Mouse (Mus musculus) v-Abl transformed pro-B cells (cell line): Measurements from ENCODE around the gene Gpx6.

ENCODE experiments used
- in situ Hi-C, 2 experiments: fragments of 400-800 bp; cut with MboI; formaldehyde crosslinking; loops; one replicate each; pipeline ENCODE4 v1.15.1; 2025; ENCODE audit not compliant: unreplicated experiment in 2 of 2

Gpx6 gene

DNA sequence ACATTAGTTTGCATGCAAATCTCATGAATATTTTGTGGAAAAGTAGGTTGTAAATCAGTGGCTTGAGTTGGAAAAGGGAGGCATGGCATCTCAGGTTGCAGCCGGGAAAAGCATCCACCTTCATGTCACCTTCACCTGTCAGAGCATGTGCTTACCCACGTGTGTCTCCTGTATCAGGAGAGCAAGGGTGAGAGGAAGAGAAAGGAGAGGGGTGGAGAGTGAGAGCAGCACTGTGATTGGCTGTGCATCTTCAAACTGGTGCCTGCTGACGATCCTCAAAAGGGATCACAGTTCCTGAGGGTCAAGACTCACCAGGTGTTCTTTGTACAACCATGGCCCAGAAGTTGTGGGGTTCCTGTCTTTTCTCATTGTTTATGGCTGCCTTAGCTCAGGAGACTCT is at the start of gene Gpx6:
TSS of gene Gpx6 (plus strand) at position 200 of the 400 bp plus-strand sequence.
- in situ Hi-C loops, result no loop called here

- in situ Hi-C loops, result no loop called here
Observed at GRCm38 (mm10) chr13:21262787-21263461, 49.0 kb upstream of the Gpx6 start.

- in situ Hi-C loops, result no loop called here
Observed at GRCm38 (mm10) chr13:21263910-21264309, 48.0 kb upstream of the Gpx6 start.

DNA sequence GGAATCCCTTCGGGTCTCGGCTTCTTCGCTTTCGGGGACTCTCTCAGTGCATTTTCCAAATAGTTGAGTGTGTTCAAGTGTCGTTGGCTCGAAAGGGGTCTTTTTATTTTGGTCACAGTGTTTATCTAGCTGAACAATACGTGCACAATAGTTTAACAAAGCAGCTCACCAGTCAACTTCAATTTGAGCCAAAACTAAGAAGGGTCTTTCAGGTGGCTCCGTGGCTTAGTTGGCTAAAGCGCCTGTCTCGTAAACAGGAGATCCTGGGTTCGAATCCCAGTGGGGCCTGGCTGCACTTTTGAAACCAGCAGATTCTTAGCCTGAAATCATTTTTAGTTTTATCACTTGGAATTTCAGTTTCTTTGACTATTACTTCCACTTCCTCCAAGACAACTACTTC is 47.6 kb upstream of the Gpx6 start:
- in situ Hi-C loops, result no loop called here

DNA sequence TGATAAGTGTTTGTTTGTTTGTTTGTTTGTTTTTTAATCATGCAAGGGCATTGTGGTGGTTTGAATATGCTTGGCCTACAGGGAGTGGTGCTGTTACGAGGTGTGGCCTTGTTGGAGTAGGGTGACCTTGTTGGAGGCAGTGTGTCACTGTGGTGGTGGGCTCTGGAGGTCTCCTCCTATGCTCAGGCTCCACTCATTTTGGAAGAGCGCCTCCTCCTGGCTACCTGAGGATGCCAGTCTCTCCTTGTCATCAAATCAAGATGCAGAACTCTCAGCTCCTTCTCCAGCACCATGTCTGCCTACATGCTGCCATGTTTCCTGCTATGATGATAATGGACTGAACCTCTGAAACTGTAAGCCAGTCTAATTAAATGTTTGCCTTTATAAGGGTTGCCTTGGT is 46.2 kb upstream of the Gpx6 start:
- in situ Hi-C loops, result no loop called here

DNA sequence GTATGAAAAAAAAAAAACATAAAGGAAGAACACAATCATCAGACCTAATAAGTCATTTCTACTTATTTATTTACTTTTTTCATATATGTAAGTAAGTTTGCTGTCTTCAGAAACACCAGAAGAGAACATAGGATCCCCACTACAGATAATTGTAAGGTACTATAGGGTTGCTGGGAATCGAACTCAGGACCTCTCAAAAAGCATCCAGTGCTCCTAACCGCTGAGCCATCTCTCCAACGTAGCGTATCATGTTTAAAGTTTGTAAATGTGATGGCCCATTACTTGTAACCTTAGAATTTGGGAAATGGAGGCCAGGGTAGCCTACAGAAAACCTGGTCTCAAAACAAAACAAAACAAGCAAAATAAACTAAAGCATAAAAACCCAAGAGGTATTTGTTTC is 44.4 kb upstream of the Gpx6 start:
- in situ Hi-C loops, result no loop called here

DNA sequence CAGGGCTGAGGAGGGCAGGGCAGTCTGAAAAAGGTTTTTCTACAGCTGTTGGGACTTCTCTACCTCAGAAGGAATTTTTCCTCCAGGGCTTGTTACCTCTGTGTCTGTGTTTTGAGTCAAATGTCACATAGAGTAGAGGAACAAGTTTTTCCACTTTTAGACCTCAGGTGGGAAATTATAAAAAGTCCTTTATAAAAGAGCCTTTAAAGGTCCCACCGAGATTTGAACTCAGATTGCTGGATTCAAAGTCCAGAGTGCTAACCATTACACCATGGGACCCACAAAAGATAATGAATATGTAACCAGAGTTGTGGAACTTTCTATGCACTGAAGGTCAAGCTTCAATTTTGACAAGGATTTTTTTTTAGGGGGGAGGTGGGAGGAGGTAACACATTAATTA is 43.7 kb upstream of the Gpx6 start:
- in situ Hi-C loops, result no loop called here

DNA sequence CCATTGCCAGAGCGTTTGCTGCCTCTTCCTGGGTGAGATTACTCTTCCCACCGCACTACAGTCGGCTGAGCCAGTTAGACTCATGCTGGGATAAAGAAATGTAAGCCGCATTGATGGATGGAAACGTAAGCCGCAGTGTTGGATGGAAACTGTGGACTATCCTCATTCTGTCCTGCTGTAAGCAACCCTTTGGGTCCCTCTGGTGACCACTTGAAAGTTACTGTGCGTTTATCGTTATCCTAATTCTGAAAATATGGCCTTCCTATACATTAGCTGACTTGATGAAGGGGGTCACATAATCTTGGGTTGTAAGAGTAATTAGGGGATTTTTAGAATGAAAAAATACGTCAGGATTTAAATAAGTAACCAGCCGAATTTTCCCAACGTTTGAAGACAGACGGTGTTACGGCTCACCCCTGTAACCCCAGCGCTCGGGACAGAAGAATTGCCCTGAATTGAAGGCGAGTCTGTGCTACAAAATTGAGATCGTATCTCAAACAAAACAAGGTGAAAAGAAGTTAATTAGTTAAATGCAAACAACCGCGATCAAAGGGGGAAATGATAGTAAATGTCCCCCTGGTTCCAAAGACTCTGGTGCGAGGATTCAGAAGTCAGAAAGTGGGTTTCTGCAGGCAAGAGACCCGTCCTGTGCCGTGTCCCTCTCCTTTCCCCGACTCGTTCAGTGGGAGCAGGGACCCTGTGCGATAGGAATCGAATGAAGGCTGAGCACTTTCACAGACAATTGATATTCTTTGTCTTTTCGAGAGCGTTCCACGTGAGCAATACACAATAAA is 36.7 kb upstream of the Gpx6 start:
- in situ Hi-C loops, result loop anchor here (5.0 to 10.0 kb wide), 5 partner anchors 70 to 640 kb away; no protein-coding TSS in a partner anchor

- in situ Hi-C loops, result loop anchor here (5.0 to 10.0 kb wide), 5 partner anchors 71 to 639 kb away; no protein-coding TSS in a partner anchor
Observed at GRCm38 (mm10) chr13:21275815-21276550, 35.9 kb upstream of the Gpx6 start.

DNA sequence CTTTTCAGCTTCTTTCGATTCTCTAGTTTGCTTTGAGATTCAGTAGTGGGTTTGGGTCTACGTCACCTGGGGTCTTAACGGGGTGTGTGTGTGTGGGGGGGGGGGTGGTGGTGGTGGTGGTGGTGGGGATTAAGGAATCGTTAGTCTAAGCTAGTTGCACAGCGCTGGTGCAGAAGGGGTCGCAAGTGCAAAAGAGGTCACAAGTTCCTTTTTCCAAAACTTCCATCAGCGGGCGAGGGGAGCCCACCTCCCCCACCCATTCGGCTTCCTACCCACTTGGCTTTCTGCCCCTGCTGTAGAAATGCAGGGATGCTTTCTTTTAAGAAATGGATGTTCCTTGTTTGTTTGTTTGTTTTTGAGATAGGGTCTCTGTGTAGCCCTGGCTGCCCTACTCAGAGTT is 35.4 kb upstream of the Gpx6 start:
- in situ Hi-C loops, result loop anchor here (5.0 to 10.0 kb wide), 5 partner anchors 72 to 638 kb away; no protein-coding TSS in a partner anchor

DNA sequence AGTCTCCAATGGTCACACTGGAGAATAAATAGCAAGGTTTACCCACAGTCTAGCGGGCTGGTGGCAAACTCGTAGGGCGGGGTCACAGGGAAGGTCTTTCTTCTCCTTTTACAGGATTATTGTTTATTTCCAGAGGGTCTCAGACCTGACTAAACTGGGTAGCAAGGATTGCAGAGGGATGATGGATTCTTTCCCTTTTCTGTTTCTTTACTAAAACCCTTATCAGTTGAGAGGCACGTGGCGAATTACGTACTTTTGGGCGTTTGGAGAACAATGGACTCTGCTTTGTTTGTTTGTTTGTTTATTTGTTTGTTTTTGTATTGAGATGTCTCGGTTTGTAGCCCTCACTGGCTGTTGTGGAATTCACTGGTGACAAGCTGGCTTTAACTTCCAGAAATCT is 32.8 kb upstream of the Gpx6 start:
- in situ Hi-C loops, result loop anchor here (5.0 to 10.0 kb wide), 5 partner anchors 74 to 636 kb away; no protein-coding TSS in a partner anchor

GRCm38 (mm10) chr13:21279559-21279958 is 32.4 kb upstream of the Gpx6 start:
- in situ Hi-C loops, result loop anchor here (5.0 to 10.0 kb wide), 5 partner anchors 75 to 635 kb away; no protein-coding TSS in a partner anchor

DNA sequence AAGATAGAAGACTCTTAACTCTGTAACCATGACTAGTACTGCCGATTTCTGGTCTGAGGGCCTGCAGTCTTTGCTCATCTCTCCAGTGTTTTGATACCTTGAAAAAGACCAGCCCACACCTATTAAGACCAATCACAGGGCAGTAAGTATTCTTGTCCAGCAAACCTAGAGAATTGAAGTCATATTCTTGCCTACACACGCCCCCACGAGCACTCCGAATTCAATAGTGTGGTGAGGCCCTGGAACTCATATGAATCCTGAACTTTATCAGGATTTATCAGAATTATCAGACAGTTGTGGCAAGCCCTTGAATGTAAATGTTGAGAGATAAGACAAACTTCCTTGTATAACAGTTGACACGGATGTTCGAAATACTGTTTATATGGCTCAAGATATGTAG is 19.3 kb upstream of the Gpx6 start, which contains the start of gene Gpx5:
TSS of gene Gpx5 (minus strand) at position 101 of the 400 bp plus-strand sequence.
- in situ Hi-C loops, result no loop called here

DNA sequence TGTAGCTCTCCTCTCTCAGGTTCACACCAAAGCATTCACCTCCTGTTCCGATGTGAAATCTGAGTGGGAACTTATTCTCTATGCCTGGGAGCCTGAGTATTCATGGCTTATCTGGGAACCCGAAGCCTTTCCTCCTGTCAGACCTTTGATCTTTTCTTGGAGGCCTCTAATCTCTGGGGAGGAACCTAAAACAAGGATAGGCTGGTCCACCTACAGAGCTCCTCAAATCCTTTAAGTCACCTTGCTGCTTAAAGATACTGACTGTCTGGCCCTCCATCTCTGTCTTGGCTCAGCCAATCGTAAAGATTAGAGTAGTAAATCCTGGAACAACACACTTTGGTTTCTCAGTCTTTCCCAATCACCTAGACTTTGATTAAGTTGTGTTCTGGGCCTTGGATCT is 13.4 kb upstream of the Gpx6 start:
- in situ Hi-C loops, result no loop called here

DNA sequence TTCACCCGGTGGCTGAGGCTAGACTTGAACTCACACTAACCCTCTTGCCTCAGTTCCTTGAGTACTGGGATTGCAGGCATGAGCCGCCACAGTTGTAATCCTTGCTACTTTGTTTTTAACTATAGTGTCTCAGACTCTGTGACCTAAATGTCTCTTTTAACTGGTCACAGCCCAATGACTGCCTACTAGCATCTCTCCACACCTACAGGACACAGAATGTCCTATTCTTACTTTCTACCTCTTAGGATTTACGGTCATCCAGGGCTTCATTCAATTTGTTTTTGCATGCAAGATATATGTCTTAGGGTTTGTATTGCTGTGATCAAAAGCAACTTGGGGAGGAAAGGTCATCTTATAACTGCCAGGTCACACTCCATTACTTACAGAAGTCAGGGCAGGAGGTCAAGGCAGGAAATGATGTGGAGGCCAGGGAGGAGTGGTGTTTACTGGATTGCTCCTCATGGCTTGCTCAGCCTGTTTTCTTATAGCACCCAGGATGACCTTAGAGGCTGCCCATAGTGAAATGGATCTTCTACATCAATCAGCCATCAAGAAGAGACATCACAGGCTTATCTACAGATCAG is 7.3 kb upstream of the Gpx6 start:
- in situ Hi-C loops, result no loop called here

GRCm38 (mm10) chr13:21309788-21310187 is 2.1 kb upstream of the Gpx6 start:
- in situ Hi-C loops, result no loop called here

GRCm38 (mm10) chr13:21312854-21313253 is 929 bp downstream of the Gpx6 start:
- in situ Hi-C loops, result no loop called here

DNA sequence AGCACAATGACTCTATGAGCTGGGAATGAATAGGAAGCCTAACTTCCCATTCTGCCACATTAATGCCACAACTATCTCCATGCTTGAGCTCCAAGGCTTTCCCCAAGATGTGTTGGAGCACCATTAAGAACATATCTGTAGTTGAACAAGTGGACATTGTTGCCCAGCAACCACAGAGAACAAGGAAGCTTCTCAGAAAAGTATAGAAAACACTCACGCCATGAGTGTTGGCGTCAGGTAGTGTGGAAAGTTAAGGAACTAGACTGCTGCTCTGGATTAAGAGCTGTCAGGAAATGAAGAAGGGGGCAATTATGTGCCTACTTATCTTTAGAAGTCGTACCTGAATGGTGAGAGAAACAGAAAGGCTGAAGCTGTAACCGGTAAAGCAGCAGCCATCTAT is 2.0 kb downstream of the Gpx6 start:
- in situ Hi-C loops, result no loop called here

DNA sequence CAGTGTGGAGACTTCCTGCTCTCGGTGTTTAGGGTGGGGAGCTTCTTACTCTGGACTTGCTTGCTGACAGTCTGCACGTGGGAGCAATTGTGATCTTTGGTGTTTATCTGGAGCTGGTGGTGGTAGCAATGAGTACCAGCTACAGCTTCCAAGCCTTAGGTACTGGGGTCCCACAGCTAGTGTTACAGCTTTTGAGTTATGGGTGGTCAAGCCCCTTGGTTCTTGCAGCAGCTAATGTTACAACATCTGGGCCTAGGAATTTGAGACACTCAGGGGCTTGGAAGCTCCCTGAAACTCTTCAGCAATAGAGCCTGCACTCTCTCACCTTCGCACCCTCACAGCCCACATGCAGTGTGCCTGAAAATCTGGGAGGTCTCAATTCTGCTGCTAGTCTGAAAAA is 8.3 kb downstream of the Gpx6 start:
- in situ Hi-C loops, result loop anchor here (10.0 kb wide), 1 partner anchor 1005 kb away; no protein-coding TSS in a partner anchor

DNA sequence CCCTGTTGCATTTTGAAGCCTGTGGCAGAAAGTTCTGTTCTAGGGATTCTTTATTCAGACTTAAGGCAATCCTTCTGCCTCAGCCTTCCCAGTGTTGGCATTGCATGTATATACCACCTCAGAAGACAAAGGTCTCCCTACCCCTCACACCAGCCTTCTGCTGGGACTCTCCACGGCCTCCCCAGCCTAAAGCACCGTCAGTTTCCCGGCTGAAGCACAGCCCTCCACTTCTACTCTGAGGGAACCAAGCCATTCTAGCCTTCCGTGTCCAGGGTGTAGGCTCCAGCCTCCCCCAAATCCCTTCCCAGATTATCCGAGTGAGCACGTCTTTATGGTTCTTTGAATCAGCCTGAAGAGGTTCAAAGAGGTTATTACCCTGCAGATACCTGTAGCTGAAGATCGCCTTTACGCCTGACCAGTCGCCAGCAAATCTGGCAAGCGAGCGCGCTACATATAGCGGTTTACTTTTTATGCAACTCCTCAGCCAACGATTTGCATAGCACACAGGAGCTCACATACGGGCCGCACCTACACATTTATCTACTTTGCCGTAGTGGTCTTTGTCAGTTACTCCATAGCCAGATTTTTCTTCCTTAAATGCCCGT is 10.1 kb downstream of the Gpx6 start:
- in situ Hi-C loops, result loop anchor here (10.0 kb wide), 1 partner anchor 1007 kb away; no protein-coding TSS in a partner anchor
